Comparison of ENCODE assay signal across 9 mouse cellular contexts in genomic region chr8:35985152-35985689, GRCm38 (mm10).
A peak's percentile ranks its signal among the peaks of the same experiment; 100 is the strongest.
DNase-seq lines count a peak whose midpoint lies in the region; ATAC-seq lines count a peak whose summit lies in the region.
"Had no signal": no experiment of that assay in that cellular context is flagged by ENCODE, and none has a peak within 500 bp of the region (broad histone marks: within the 10 kb centered on the region; RNA-seq: fewer than 3 reads in every experiment).

No protein-coding gene starts in this region.

- peak; percentile 60 for ATAC-seq in forebrain, embryonic 13.5 days
- ATAC-seq in heart, embryonic 14.5 days (ENCODE audit: insufficient number of reproducible peaks, insufficient read depth, low FRiP score, low read depth): peak; percentile 68
- peak; percentile 46; the same call in 1 of the 2 replicates for ATAC-seq in midbrain, embryonic 16.5 days
- ATAC-seq in liver, embryonic 12.5 days: no peak

- intact Hi-C loops in gastrocnemius, postnatal 14 days (cut with DNase I; ENCODE audit: low total_unique reads): no loop called here

- no peak for DNase-seq in forebrain, embryonic 10.5 days (ENCODE audit: extremely low spot score, low spot score)
- DNase-seq in right cerebral cortex, adult 18-20 months: peak; percentile 8
- no peak for DNase-seq in right cerebral cortex, postnatal 14 days
- DNase-seq in gastrocnemius, postnatal 14 days: no peak
- DNase-seq: cerebellum, adult 11-12 months had no signal

- no peak overlapping the region for H3K9ac ChIP-seq in forebrain, embryonic 13.5 days
- no peak overlapping the region for H3K9ac ChIP-seq in heart, embryonic 14.5 days (ENCODE audit: low read length)
- no peak overlapping the region for H3K9ac ChIP-seq in midbrain, embryonic 16.5 days (ENCODE audit: low read depth, low read length)
- H3K9ac ChIP-seq in liver, embryonic 12.5 days: no peak overlapping the region

- H3K27ac ChIP-seq in forebrain, embryonic 13.5 days: peak overlapping the region; percentile 75
- no peak overlapping the region for H3K27ac ChIP-seq in forebrain, embryonic 10.5 days
- peak overlapping the region; percentile 44 to 55; a peak in 3 of 4 replicates for H3K27ac ChIP-seq in heart, embryonic 14.5 days (replicated peaks in 1 of 2; ENCODE audit: control insufficient read depth in 1 of 2, insufficient read depth in 1 of 2, low read depth in 2 of 2, low read length in 2 of 2)
- H3K27ac ChIP-seq in midbrain, embryonic 16.5 days (ENCODE audit: low read length): peak overlapping the region; percentile 64
- H3K27ac ChIP-seq in liver, embryonic 12.5 days: no peak overlapping the region

- H3K9me3 ChIP-seq in forebrain, embryonic 13.5 days (replicated peaks): no peaks in the 10 kb centered on the region
- H3K9me3 ChIP-seq in forebrain, embryonic 10.5 days: no peaks in the 10 kb centered on the region
- H3K9me3 ChIP-seq in heart, embryonic 14.5 days (ENCODE audit: control insufficient read depth, low read length): no peaks in the 10 kb centered on the region
- H3K9me3 ChIP-seq in midbrain, embryonic 16.5 days (replicated peaks; ENCODE audit: control insufficient read depth, low read length, poor library complexity, severe bottlenecking): no peaks in the 10 kb centered on the region
- H3K9me3 ChIP-seq in liver, embryonic 12.5 days (replicated peaks): no peaks in the 10 kb centered on the region

- peaks cover 30% of the 10 kb centered on the region for H3K4me1 ChIP-seq in forebrain, embryonic 13.5 days
- H3K4me1 ChIP-seq in forebrain, embryonic 10.5 days: peaks cover 16% of the 10 kb centered on the region
- peaks cover 7 to 8% of the 10 kb centered on the region in 2 experiments for H3K4me1 ChIP-seq in heart, embryonic 14.5 days (ENCODE audit: control insufficient read depth in 2 of 2, insufficient read depth in 2 of 2, low read length in 2 of 2)
- H3K4me1 ChIP-seq in midbrain, embryonic 16.5 days (ENCODE audit: control insufficient read depth, insufficient read depth, low read length): peaks cover 8% of the 10 kb centered on the region
- H3K4me1 ChIP-seq in liver, embryonic 12.5 days: no peaks in the 10 kb centered on the region

- no peaks in the 10 kb centered on the region for H3K27me3 ChIP-seq in forebrain, embryonic 13.5 days
- no peaks in the 10 kb centered on the region for H3K27me3 ChIP-seq in forebrain, embryonic 10.5 days (ENCODE audit: poor library complexity, severe bottlenecking)
- H3K27me3 ChIP-seq in heart, embryonic 14.5 days (ENCODE audit: control insufficient read depth, insufficient read depth, low read length): no peaks in the 10 kb centered on the region
- H3K27me3 ChIP-seq in midbrain, embryonic 16.5 days (ENCODE audit: control insufficient read depth, insufficient read depth, low read depth, low read length): no peaks in the 10 kb centered on the region
- H3K27me3 ChIP-seq in liver, embryonic 12.5 days (replicated peaks): no peaks in the 10 kb centered on the region

- WGBS in forebrain, embryonic 13.5 days: 30% methylated on average over 5 of the region's 5 CpGs
- 84% methylated on average over 5 of the region's 5 CpGs for WGBS in forebrain, embryonic 10.5 days
- WGBS in heart, embryonic 14.5 days: 37% methylated on average over 5 of the region's 5 CpGs
- WGBS in midbrain, embryonic 16.5 days: 33% methylated on average over 5 of the region's 5 CpGs
- WGBS in liver, embryonic 12.5 days (ENCODE audit: insufficient replicate concordance): 41% methylated on average over 5 of the region's 5 CpGs

- H3K4me3 ChIP-seq in forebrain, embryonic 13.5 days: no peak overlapping the region
- H3K4me3 ChIP-seq in forebrain, embryonic 10.5 days: no peak overlapping the region
- no peak overlapping the region for H3K4me3 ChIP-seq in heart, embryonic 14.5 days (ENCODE audit: control insufficient read depth in 1 of 2, insufficient read depth in 1 of 2, low read depth in 1 of 2, low read length in 2 of 2)
- no peak overlapping the region for H3K4me3 ChIP-seq in midbrain, embryonic 16.5 days (ENCODE audit: low read depth, low read length)
- no peak overlapping the region for H3K4me3 ChIP-seq in liver, embryonic 12.5 days

- H3K4me2 ChIP-seq in forebrain, embryonic 13.5 days: no peak overlapping the region
- no peak overlapping the region for H3K4me2 ChIP-seq in heart, embryonic 14.5 days (ENCODE audit: low read length)
- H3K4me2 ChIP-seq in midbrain, embryonic 16.5 days (ENCODE audit: low read length): no peak overlapping the region
- H3K4me2 ChIP-seq in liver, embryonic 12.5 days: no peak overlapping the region

- H3K36me3 ChIP-seq in forebrain, embryonic 13.5 days (ENCODE audit: poor library complexity, severe bottlenecking): no peaks in the 10 kb centered on the region
- no peaks in the 10 kb centered on the region for H3K36me3 ChIP-seq in forebrain, embryonic 10.5 days (replicated peaks)
- no peaks in the 10 kb centered on the region for H3K36me3 ChIP-seq in heart, embryonic 14.5 days (ENCODE audit: control insufficient read depth, insufficient read depth, low read length)
- no peaks in the 10 kb centered on the region for H3K36me3 ChIP-seq in midbrain, embryonic 16.5 days (ENCODE audit: control insufficient read depth, insufficient read depth, low read length)
- H3K36me3 ChIP-seq in liver, embryonic 12.5 days: no peaks in the 10 kb centered on the region

Comparison
In these comparisons a context has a peak if more than half of its experiments do, and no peak if none do; other contexts are left out.
1. H3K27ac ChIP-seq: peak in forebrain, embryonic 13.5 days (single experiment), heart, embryonic 14.5 days (2 of 2) and midbrain, embryonic 16.5 days (single experiment); none in forebrain, embryonic 10.5 days (single experiment) and liver, embryonic 12.5 days (single experiment).